Mouse (Mus musculus) layer of hippocampus, adult 8-10 months (tissue): Measurements from ENCODE around the gene Ano10. TPM values are rescaled to one million over a fixed set of nuclear protein-coding genes. Genes with fewer than 3 reads are reported as not detected.

ENCODE experiments used
- DNase-seq, 2 experiments: peaks; one replicate each; pipeline ENCODE4 v3.0.0; 2022; ENCODE audit warnings: low spot score in 2 of 2
- total RNA-seq, 4 experiments: library from RNA; stranded (reverse); gene quantifications; 2 replicates each; pipeline ENCODE4 v1.2.4; 2022

Gene Ano10
- total RNA-seq, 4 experiments from 2014 or later, result 20.0 to 29.5 (median 24.4) TPM

GRCm38 (mm10) chr9:122245879-122246278 lies 48.3 kb downstream of the Ano10 start:
- DNase-seq, result no peak

- no peak for DNase-seq
Observed at GRCm38 (mm10) chr9:122245471-122245870, 48.8 kb downstream of the Ano10 start.

GRCm38 (mm10) chr9:122244800-122245165 lies 49.4 kb downstream of the Ano10 start:
- DNase-seq, result no peak

- DNase-seq, result peak in 1 of 2 experiments; percentile 65
Observed at GRCm38 (mm10) chr9:122244080-122244799, 50.0 kb downstream of the Ano10 start.

GRCm38 (mm10) chr9:122243297-122243696 lies 50.9 kb downstream of the Ano10 start:
- DNase-seq, result no peak

GRCm38 (mm10) chr9:122242856-122243255 lies 51.4 kb downstream of the Ano10 start:
- no peak for DNase-seq

- DNase-seq, result no peak
Observed at GRCm38 (mm10) chr9:122241812-122242400, 52.3 kb downstream of the Ano10 start.

GRCm38 (mm10) chr9:122240629-122241199 lies 53.5 kb downstream of the Ano10 start:
- DNase-seq, result no peak

GRCm38 (mm10) chr9:122234741-122235140 lies 59.5 kb downstream of the Ano10 start:
- no peak for DNase-seq

GRCm38 (mm10) chr9:122233972-122234345 lies 60.3 kb downstream of the Ano10 start:
- DNase-seq, result no peak

GRCm38 (mm10) chr9:122233316-122233971 lies 60.8 kb downstream of the Ano10 start:
- no peak for DNase-seq

GRCm38 (mm10) chr9:122232912-122233311 lies 61.3 kb downstream of the Ano10 start:
- no peak for DNase-seq

GRCm38 (mm10) chr9:122230701-122231100 lies 63.5 kb downstream of the Ano10 start:
- no peak for DNase-seq

GRCm38 (mm10) chr9:122226419-122226818 lies 67.8 kb downstream of the Ano10 start:
- no peak for DNase-seq

- DNase-seq, result no peak
Observed at GRCm38 (mm10) chr9:122225309-122225708, 68.9 kb downstream of the Ano10 start.

- no peak for DNase-seq
Observed at GRCm38 (mm10) chr9:122223005-122223404, 71.2 kb downstream of the Ano10 start.

GRCm38 (mm10) chr9:122219934-122220333 lies 74.3 kb downstream of the Ano10 start:
- no peak for DNase-seq

- no peak for DNase-seq
Observed at GRCm38 (mm10) chr9:122216945-122217529, 77.2 kb downstream of the Ano10 start.

GRCm38 (mm10) chr9:122215118-122215517 lies 79.1 kb downstream of the Ano10 start:
- no peak for DNase-seq

- DNase-seq, result no peak
Observed at GRCm38 (mm10) chr9:122208311-122208710, 85.9 kb downstream of the Ano10 start.

- DNase-seq, result no peak
Observed at GRCm38 (mm10) chr9:122205543-122206200, 88.6 kb downstream of the Ano10 start.
